Mouse (Mus musculus) layer of hippocampus, adult 8-10 months (tissue): ENCODE measurements around the gene Slc39a2. TPM values are rescaled to one million over a fixed set of nuclear protein-coding genes. Genes with fewer than 3 reads are reported as not detected.
"Not testable (repeated sequence)": the region's sequence is repeated elsewhere in the genome, so short reads cannot be mapped to it uniquely, and the experiment has no call there.

Source experiments
- DNase-seq, 2 experiments: peaks; one replicate each; pipeline ENCODE4 v3.0.0; 2022; ENCODE audit warnings: low spot score in 2 of 2
- total RNA-seq, 4 experiments: library from RNA; stranded (reverse); gene quantifications; 2 replicates each; pipeline ENCODE4 v1.2.4; 2022

Gene Slc39a2
- total RNA-seq, 4 experiments from 2014 or later, result 4.8 to 13.0 (median 8.7) TPM

DNA sequence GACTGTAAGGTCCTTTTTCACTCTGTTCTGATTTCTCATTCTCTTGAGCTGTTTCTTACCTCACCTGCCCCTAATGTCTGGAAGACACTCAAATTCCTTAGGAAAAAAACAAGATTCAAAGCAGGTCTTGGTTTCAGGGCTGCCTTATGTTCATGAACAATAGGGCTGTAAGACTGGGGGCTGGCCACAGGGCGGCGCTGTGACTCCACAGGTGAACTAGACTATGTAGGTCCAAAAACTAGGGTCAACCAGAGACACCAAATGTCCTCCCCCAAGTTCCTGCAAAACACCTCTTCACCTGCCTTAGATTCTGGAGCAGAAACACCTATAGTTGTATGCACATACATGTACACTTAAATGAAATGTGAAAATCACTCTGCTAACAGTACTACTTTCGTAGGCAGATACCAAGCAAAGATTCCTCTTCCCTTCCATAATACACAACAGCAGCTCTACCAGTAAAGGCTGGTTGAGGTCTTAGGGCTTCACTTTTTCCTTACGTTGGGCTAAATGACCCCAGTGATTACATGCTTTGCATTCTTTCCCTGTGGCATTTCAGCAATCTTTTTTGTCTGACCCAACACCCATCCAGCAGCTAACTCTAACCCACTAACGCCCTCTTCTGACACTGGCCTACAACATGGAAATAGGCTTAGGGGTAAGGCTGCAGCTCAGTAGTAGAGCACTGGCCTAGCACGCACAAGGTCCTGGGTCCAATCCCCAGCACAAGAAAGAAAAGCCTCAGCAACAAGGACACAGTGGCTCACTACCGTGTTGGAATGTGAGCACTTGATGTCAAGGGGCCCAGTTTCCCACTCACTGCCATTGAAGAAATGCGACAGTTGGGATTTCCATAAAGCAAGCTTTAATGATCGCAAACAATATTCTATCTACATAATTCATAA is 10.4 kb downstream of the Slc39a2 start:
- DNase-seq, result peak; percentile 39 to 65

DNA sequence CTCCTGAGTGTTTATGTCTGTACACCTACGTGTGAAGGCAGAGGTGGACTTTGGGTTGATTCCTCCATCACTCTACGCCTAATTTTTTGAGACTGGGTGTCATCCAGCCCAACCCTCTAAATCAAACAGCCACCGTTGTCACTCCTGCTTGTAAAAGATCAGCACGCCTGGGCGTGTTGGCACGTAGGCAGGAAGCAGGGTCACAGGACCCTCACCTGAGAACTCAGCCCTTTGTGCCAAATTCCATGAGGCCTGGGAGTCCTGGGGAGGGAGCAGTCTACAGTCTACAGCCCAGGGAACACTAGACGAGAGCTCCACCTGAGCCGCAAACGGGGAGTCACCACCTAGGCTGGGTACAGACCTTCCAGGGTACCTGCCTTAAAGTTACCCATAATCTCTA is 11.1 kb downstream of the Slc39a2 start:
- no peak for DNase-seq

DNA sequence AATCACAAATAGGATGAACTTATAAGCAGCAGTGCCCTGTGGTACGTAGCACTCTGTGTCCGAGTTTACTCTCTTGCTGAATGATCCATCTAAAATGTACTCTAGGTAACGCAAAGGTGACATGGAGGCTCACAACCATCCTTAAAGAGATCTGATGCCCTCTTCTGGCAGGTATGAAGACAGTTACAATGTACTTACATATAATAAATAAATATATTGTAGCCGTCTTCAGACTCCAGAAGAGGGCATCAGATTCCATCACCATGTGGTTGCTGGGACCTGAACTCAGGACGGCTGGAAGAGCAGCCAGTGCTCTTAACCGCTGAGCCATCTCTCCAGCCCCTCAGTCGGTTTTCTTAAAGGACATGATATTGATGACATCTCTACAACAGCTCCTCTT is 12.0 kb downstream of the Slc39a2 start:
- DNase-seq, result no peak

DNA sequence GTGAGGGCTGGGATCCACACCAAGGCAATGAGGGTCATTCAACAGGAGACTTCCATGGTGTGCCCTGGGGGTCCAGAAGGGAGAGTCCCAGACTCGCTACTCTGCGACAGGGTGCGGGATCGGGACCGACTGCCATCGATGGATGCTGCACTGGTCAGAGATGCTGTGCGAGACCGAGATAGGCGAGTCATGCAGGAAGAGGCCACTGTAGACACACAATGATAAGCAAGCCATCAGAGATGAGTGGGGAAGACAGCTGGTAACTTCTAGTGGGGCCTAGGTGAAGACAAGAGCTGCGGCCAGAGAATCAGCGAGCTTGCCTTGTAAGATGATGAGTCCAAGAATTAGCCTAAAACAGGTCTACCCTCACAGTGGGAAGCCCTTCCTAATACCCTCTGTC is 13.4 kb downstream of the Slc39a2 start:
- no peak for DNase-seq

DNA sequence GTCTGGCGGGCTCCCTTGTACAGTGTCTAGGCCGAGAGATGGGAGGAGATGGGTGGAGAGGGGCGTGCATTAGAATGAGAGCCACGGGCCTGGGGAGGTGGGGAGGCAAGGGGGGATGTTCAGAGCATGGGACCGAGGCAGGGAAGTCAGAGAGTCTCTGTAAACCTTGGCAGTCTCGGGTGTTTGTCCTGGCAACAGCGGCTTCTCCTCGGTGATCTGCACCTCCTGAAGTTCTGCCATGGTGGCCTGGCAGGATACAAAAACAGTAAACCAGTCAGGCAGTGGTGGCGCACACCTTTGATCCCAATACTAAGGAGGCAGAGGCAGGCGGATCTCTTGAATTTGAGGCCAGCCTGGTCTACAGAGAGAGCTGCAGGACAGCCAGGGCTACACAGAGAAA is 18.6 kb downstream of the Slc39a2 start:
- no peak for DNase-seq

DNA sequence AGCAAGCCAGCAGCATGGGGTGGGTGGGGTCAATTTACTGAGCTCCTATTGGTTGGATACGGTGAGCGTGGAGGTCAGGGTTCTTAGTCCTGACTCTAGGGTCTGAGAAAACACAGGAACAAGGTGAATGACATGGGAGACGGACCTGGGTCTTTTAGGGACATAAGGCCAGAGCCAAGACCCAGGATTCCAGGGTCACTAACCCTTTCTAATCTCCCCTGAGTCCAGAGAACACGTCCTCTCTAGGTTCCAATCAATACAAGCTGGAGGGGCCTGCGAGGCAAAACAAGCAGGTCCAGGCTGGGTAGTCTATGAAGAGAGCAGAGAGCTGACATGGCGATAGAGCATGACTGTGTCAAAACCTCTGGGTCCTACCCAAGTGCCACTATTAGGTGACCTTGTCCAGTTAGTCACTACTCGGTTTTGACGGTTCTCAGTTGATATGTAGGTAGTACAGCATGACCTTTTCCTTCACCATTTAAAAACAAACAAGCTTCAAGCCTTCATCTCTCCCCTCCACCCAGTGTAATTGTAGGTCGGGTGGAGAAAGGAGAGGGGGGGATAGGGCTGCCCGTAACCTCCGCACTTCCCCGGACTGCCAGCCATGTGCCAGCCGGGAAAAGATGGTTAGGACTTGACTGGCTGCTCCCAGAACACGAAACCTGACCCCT is 19.8 kb downstream of the Slc39a2 start:
- no peak for DNase-seq

DNA sequence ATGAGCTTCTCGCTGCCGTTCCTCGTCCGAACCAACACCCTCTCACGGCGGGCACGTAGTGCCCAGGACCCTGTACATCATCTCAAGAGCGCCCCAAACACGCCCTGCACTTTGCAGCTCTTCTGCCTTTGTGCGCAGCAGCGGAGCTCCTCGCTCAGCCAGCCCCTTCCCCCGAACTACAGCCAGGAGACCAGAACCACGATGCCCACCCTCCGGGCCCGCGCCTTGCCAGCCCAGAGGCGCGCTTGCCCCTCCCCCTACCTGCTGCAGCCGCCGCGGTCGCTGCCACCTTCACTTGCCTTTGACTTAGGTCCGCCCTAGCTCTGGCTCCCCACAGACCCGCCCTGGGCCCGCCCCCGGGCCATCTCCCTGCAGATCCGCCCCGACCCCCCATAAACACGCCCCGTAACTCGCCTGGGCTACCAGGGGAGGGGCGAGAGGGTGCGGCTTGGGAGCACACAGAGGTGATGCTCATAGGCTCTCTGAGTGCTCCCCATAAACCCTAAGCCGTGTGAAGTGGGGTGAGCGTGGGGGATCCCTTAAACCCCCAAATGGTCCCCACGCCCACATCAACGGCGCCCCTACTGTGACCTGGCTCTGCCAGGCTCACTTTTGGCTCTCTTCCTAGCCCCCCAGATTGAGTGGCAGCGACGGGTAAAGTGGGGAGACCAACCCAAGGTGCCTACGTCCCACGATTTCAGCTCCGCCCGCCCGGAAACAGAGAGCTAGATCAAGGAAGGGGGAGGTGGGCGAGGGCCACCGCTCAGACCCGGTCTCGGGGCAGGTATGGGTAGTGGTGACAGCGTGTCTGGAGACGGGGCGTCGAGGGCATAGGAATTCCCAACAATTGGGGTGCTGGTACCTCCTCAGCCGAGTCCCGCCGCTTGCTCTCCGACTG is 20.6 kb downstream of the Slc39a2 start:
- DNase-seq, result peak; percentile 55 to 75

DNA sequence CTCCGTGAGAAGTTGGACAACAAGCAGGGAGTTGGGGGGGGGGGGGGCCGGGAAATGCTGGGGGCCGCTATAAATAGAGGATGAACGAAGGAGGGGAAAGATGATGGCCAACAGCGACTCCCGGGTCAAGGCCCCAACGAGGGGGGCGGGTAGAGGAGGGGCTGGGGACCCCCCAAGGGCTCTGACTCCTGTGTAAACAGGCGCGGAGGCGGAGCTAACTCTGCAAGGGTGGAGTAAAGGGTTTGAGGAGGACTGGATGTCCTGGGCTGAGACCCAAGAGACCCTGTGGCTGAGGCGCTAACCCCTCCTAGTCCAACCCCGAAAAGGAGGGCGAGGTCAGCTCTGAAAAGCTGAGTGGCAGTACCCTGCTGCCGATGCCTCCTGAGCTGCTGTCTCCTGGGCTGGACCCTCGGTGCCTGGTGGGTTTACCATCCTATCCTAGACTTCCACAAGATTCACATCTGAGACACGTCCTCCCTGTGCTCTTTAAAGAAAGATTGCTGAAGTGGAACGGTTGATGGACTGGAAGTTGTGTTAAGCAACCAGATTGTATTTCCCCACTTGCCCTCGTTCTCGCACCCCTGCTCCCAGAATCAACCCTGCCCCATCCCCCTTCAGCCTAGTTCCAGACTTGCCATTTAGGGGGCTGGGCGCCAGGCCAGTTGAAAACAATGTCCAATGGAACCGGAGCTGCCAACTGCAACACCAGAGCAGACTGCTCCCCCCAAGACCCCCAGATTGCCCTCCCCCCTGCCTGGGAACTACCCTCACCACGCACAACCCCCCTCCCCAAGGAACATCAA is 21.5 kb downstream of the Slc39a2 start, which contains the start of gene Ndrg2:
TSS of gene Ndrg2 (minus strand) at position 199 of the 803 bp plus-strand sequence.
- peak; percentile 78 to 86 for DNase-seq

DNA sequence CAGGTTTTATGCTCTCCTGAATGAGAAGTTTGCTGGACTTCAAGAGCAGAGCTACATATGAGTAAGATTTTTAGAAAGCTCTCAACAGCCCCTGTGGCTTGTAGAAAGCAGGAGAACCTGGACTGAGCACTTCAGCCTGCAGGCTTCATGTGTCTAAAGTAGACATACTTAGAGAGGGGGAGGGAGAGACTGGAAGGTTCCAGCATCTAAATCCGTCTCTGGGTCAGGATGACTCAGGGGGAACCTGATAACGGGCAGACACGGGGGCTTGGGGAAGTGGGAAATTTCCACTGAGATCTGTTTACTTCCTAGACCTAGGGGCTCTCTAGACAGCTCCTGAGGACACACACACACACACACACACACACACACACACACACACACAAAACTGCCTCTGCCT is 22.3 kb downstream of the Slc39a2 start:
- no peak for DNase-seq

DNA sequence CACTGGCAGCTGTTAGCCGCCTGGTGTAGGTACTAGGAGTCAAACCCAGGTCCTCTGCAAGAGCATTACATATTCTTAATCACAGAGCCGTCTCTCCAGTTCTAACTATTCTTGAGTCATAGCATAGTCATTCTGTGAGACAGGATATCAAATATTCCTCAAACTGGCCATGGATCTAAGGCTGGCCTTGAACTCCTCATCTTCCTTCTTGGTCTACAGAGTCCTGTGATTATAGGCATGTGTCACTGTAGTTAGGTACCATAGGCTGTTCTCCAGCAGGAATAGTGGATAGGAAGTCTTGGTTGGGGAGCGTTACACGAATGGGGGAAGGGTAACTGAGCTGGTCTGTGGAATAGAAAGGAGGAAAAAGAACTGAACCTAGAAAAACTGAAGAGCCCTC is 23.9 kb downstream of the Slc39a2 start:
- DNase-seq, result no peak

DNA sequence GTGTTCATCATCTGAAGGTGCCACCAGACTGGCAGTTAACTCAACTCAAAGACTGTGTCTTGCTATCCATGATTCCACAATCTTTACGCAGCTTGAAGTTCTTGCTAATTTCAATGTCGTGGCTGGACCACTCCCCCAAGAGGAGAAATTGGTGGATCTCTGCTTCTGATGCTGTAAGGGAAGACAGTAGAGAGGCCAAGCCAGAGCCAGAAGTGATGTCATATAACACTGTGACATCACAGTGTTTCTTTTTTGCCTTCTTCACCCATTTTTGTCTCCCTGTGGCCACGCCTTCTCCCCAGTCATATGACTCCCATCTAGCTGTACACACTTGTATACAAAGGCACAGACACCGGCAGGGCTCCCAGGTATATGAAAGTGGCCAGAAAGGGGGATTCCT is 25.4 kb downstream of the Slc39a2 start, which contains the start of gene Tppp2:
TSS of gene Tppp2 (plus strand) at position 301 of the 400 bp plus-strand sequence.
- DNase-seq, result no peak

DNA sequence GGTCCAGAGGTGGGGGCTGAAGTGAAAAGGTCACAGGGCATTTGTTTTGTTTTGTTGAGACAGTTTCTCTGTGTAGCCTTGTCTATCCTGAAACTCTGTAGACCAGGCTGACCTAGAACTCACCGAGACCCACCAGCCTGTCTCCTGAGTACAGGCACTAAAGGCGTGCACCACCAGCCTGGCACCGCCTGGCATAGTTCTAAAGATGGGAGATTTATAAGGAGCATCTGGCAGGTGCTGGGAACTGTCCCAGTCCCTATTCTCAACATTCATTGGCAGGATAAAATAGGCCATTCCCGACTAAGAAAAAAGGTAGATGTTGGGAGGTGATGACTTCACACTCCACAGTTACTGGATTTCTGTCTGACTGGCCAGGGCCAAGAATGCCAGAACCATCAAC is 26.3 kb downstream of the Slc39a2 start:
- no peak for DNase-seq

DNA sequence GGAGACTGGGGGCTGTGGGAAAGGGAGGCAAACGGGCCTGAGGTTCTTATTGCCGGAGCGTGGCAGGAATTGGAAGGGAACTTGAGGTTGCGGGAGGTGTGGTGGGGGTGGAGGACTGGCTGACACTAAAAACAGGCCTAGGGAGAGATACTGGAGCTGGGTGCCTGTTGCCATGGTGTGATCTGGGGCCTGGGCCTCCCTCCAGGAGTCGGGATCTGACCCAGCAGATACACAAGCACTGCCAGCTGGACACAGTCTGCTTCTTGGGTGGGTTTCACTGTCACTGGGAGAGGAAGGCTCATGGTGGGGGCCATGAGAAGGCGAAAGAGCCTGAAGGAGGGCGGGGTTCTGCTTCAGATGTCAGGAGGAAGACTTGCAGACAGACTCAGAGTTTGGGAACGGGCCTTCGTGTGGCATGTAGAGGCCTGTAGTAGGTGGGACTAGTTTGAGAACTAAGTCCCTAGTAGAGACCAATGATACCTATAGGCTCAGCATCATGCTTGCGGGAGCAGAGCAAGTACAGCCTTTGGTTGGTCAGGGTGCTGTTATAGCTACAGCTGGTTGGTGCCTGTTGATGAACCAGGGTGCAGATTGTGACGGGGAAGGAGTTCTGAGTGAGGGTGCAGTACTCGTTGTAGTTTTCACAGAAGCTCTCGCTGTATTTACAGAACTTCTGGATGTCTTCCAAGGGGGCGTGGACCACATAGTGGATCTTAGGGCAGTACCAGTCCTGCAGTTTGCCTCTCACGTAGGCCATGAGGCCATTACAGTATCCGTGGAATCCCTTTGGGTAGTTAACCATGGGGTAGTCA is 29.3 kb downstream of the Slc39a2 start:
- peak; percentile 60 to 75 for DNase-seq

DNA sequence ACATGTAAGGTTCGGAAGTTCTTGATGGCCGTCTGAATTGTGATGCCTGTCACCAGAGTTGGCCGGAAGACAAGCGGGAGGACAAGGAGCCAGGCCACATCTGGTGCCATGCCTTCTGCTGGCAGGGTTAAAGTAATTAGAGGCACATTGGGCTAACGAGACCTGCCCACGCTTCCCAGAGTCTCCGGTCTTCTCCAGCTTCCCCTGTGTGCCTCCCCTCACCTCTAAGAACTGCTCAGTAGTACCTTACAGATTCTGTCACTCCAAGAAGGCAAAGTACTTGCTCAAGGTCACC is 29.8 kb downstream of the Slc39a2 start, which contains the start of gene Rnase13:
TSS of gene Rnase13 (minus strand) at position 203 of the 295 bp plus-strand sequence.
- DNase-seq, result no peak

DNA sequence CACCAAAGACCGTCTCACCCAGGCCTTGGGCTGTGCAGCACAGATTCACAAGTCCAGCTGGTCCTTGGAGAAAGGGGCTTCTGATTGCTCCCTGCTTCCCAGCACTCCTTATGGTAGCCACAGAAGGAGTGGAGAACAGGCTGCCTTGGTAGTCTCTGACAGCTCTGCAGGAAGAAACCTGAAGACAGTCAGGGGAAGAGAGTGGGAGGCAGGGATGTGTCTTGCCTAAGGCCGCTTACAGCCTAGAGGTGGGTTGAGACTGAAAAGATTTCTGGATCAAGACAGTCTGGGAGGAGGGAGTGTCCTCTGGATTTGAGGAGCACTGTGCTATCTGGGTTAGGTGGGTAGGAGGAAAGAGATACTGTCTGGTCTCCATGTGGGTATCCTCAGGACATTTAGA is 30.2 kb downstream of the Slc39a2 start:
- DNase-seq, result no peak

DNA sequence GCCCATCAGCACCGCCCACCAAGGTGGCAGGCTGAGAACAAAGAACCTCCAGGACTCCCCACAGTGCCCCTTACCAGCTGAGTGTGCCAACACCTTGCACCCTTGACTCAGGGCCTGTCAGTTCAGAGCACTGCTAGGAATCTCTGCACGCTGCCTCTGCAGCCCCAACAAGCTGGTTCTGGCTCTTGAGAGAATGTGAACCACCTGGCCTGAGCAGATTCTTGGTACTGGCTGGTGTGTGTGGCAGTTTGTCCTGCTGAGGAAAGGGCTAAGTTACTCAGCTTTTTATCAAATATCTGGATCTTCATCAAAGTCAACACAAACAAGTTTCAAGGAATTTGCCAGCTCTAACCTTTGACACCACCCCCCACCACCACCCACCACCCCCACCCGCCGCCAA is 30.8 kb downstream of the Slc39a2 start:
- no peak for DNase-seq

DNA sequence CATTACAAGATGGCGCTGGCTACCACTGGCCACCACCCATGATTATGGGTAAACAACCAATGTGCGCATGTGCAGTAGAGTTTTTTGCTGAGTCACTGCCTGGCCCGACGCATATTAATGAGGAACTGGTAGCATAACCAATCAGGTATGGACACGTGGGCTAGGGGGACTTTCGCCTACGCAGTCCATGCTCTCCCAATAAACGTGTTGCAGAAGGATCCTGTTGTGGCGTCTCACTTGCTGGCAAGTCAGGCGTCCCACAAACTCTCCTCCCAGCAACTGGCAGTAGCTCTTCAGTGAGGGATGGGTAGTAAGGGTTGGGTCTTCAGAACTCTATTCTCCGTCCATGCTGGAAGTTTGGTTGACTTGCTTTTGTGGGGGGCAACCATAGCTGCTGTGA is 34.2 kb downstream of the Slc39a2 start:
- DNase-seq, result not testable (repeated sequence)

DNA sequence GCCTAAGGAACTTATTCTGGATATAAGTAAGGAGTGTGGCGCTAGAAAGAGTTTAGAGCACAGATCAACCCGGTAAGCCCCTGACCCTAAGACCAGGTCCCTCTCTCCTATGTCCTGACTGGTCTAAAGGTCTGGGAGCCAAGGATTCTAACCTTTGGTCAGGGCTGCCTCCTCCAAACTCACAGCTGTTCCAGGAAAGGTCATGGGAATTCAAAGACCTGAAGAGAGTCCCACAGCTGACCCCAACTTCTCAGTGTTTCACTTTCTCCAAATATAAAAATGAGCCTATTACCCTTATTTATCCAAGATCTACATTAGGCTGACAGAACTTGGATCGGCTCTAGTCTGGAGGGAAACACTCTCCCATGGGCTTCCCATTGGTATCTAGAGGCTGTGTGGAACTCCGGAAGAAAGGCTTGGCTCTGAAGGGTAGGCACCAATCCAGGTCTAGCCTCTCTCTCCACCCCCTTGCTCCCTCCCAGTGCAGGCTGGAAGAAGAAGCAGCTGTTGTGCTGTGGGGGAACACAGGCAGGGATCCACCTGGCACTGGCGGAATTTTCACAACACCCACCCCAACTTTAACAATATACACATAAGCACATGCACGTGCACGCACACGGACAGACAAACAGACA is 36.7 kb downstream of the Slc39a2 start:
- peak; percentile 69 to 71 for DNase-seq

DNA sequence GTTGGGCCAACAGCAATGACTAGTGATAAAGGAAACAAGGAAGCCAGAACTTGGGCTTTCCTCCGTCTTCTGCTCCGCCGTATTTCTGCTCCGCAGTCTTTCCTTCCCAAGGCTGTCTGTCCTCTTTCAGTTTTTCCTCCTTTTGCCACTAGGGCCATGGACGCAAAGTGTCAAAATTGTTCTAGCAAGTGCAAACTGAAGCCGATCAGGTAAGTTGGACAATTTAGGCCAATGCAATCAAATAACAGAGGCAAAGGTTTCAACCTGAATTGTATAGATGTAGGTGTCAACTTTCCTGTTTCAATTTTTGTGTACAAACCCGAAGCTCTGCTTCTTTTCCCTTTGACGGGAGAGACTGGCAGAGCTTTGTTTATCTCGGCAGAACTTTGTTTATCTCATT is 37.3 kb downstream of the Slc39a2 start:
- DNase-seq, result no peak
